ENCODE assay signal across 22 mouse cellular contexts in the genomic region with DNA sequence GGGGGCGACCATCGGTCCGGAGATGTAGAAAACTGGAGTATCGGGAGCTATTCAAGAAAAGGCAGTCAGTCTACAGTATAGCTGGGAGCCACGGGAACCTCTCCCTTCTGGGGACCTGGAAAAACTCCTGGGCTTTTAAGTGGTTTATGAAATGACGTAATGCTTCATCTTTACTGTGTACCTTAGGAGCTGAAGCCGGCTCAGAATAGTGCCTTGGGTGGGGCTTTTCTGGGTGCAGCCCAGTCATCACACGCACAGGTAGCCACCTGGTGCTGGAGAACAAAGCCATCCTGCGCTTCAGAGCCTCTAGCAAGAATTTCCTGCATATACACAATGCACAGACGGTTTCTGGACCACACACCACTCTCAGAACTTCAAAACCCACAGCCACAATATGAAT.
"Had no signal": no experiment of that assay in that cellular context is flagged by ENCODE, and none has a peak within 500 bp of the region (broad histone marks: within the 10 kb centered on the region; RNA-seq: fewer than 3 reads in every experiment).

No protein-coding gene starts in this region.

- H3K4me2 ChIP-seq: limb, embryonic 13.5 days; liver, embryonic 12.5 days; liver, embryonic 15.5 days; midbrain, embryonic 13.5 days; neural tube, embryonic 13.5 days had no signal

- H3K27ac ChIP-seq: limb, embryonic 10.5 days; limb, embryonic 13.5 days; liver, embryonic 12.5 days; liver, embryonic 15.5 days; midbrain, embryonic 10.5 days; midbrain, embryonic 13.5 days; neural tube, embryonic 13.5 days had no signal

- H3K9me3 ChIP-seq: limb, embryonic 10.5 days; limb, embryonic 13.5 days; liver, embryonic 12.5 days; liver, embryonic 15.5 days; midbrain, embryonic 10.5 days; midbrain, embryonic 13.5 days; neural tube, embryonic 13.5 days had no signal

- ATAC-seq: liver, embryonic 12.5 days; midbrain, embryonic 13.5 days; midbrain, embryonic 16.5 days had no signal

- DNase-seq: kidney, adult 18-20 months; kidney, adult 9 months; kidney, postnatal 14 days; kidney, postnatal 4 days; layer of hippocampus, adult 9-11 months; liver; lung, adult 18-20 months; lung, postnatal 36 days; retina, postnatal 1 day; thymus, adult 2 months; thymus, postnatal 14 days; thymus, postnatal 4 days had no signal

- H3K4me1 ChIP-seq: limb, embryonic 10.5 days; limb, embryonic 13.5 days; liver, embryonic 12.5 days; liver, embryonic 15.5 days; midbrain, embryonic 10.5 days; midbrain, embryonic 13.5 days had no signal

- H3K36me3 ChIP-seq: limb, embryonic 10.5 days; limb, embryonic 13.5 days; liver, embryonic 12.5 days; liver, embryonic 15.5 days; midbrain, embryonic 10.5 days; midbrain, embryonic 13.5 days; neural tube, embryonic 13.5 days had no signal

- H3K9ac ChIP-seq: limb, embryonic 13.5 days; liver, embryonic 12.5 days; liver, embryonic 15.5 days; midbrain, embryonic 13.5 days; neural tube, embryonic 13.5 days had no signal

- H3K4me3 ChIP-seq: limb, embryonic 10.5 days; limb, embryonic 13.5 days; liver, embryonic 12.5 days; liver, embryonic 15.5 days; megakaryocyte, embryonic 14.5 days; midbrain, embryonic 10.5 days; midbrain, embryonic 13.5 days; myocyte; neural tube, embryonic 13.5 days had no signal

- H3K27me3 ChIP-seq: midbrain, embryonic 13.5 days had no signal
